10 mouse cellular contexts compared by ENCODE assay signal in the genomic region with DNA sequence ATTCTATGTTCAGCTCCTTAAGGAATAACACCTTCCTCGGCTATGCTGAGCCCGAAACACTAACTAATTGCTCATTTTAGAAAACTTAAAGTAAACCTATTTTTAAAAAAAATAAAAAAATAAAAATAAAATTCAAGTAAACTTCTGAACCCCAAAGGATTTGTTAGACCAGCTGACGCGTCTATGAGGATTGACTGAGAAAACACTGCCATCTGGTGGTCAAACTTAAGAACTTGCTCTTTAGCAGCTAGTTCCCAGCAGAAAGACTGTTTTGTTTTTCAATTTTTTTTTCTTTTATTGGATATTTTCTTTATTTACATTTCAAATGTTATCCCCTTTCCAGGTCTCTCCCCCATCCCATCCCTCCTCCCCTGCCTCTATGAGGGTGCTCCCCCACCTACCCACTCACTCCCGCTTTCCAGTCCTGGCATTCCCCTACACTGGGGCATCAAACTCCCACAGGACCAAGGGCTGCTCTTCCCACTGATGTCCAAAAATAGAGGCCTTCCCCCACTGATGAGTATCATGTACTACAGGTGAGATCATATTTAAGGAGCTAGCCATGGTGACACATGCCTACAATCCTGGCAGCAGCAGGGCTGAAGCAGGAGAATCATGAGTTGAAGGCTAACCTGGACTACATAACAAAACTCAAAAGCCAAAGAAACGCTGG. TPM values are rescaled to one million over a fixed set of nuclear protein-coding genes. Genes with fewer than 3 reads are reported as not detected.
DNase-seq lines count a peak whose midpoint lies in the region; ATAC-seq and TF ChIP-seq lines count a peak whose summit lies in the region.
"Had no signal": no experiment of that assay in that cellular context is flagged by ENCODE, and none has a peak within 500 bp of the region (broad histone marks: within the 10 kb centered on the region; RNA-seq: fewer than 3 reads in every experiment).

No protein-coding gene starts in this region.

- no peaks in the 10 kb centered on the region for H3K9me3 ChIP-seq in hindbrain, embryonic 11.5 days (ENCODE audit: control insufficient read depth, low read length)
- no peaks in the 10 kb centered on the region for H3K9me3 ChIP-seq in hindbrain, embryonic 10.5 days
- no peaks in the 10 kb centered on the region for H3K9me3 ChIP-seq in intestine, embryonic 14.5 days (ENCODE audit: control insufficient read depth, low read length)
- H3K9me3 ChIP-seq in neural tube, embryonic 14.5 days (ENCODE audit: control insufficient read depth, low read length), result no peaks in the 10 kb centered on the region
- H3K9me3 ChIP-seq: embryonic facial prominence, embryonic 15.5 days; megakaryocyte, embryonic 14.5 days had no signal

- no peaks in the 10 kb centered on the region for H3K27me3 ChIP-seq in hindbrain, embryonic 11.5 days (ENCODE audit: control insufficient read depth, insufficient read depth, low read length)
- no peaks in the 10 kb centered on the region for H3K27me3 ChIP-seq in hindbrain, embryonic 10.5 days (ENCODE audit: insufficient read depth, poor library complexity, severe bottlenecking)
- H3K27me3 ChIP-seq in intestine, embryonic 14.5 days (replicated peaks; ENCODE audit: control insufficient read depth, insufficient read depth, low read length), result no peaks in the 10 kb centered on the region
- no peaks in the 10 kb centered on the region for H3K27me3 ChIP-seq in neural tube, embryonic 14.5 days (ENCODE audit: control insufficient read depth, insufficient read depth, low read length)
- H3K27me3 ChIP-seq: embryonic facial prominence, embryonic 15.5 days had no signal

- intact Hi-C loops in left cerebral cortex, postnatal 36 days (cut with DNase I), result loop anchor here (10.0 kb wide), 1 partner anchor 1150 kb away; no protein-coding TSS in a partner anchor

- TF ChIP-seq POLR2A in brain, embryonic 14.5 days (IDR thresholded peaks at IDR 0.05; ENCODE audit: borderline replicate concordance, extremely low read depth, insufficient read depth, insufficient read length, poor library complexity, severe bottlenecking), result no peak

- peak; percentile 72 for TF ChIP-seq CTCF in brain, embryonic 14.5 days (IDR thresholded peaks at IDR 0.05; ENCODE audit: borderline replicate concordance, extremely low read depth, insufficient read depth, insufficient read length)

- peak; percentile 53 for ATAC-seq in hindbrain, embryonic 11.5 days (ENCODE audit: low FRiP score)
- ATAC-seq in CD4-positive, CD25-positive, alpha-beta regulatory T cell, adult 4 months, result peak; percentile 87
- 0 out of 2 replicates have a peak, but pooled peaks have one; percentile 66 for ATAC-seq in intestine, embryonic 14.5 days (replicated peaks; ENCODE audit: low FRiP score, low TSS enrichment, low read depth)
- peak; percentile 54; the same call in 1 of the 2 replicates for ATAC-seq in neural tube, embryonic 14.5 days (ENCODE audit: low read depth)

- WGBS in hindbrain, embryonic 11.5 days, result 28% methylated on average over 6 of the region's 6 CpGs
- WGBS in hindbrain, embryonic 10.5 days, result 30% methylated on average over 6 of the region's 6 CpGs
- WGBS in intestine, embryonic 14.5 days, result 22% methylated on average over 6 of the region's 6 CpGs
- 29% methylated on average over 6 of the region's 6 CpGs for WGBS in neural tube, embryonic 14.5 days

- H3K4me2 ChIP-seq in hindbrain, embryonic 11.5 days (replicated peaks; ENCODE audit: low read depth, low read length), result no peak overlapping the region
- no peak overlapping the region for H3K4me2 ChIP-seq in intestine, embryonic 14.5 days (ENCODE audit: low read length)
- H3K4me2 ChIP-seq in neural tube, embryonic 14.5 days (ENCODE audit: low read depth, low read length), result no peak overlapping the region
- H3K4me2 ChIP-seq: embryonic facial prominence, embryonic 15.5 days had no signal

- H3K36me3 ChIP-seq in hindbrain, embryonic 11.5 days (ENCODE audit: control insufficient read depth, insufficient read depth, low read length), result no peaks in the 10 kb centered on the region
- H3K36me3 ChIP-seq in hindbrain, embryonic 10.5 days, result no peaks in the 10 kb centered on the region
- no peaks in the 10 kb centered on the region for H3K36me3 ChIP-seq in intestine, embryonic 14.5 days (ENCODE audit: control insufficient read depth, insufficient read depth, low read length)
- no peaks in the 10 kb centered on the region for H3K36me3 ChIP-seq in neural tube, embryonic 14.5 days (ENCODE audit: control insufficient read depth, insufficient read depth, low read length)
- H3K36me3 ChIP-seq: embryonic facial prominence, embryonic 15.5 days had no signal

- no peak overlapping the region for H3K27ac ChIP-seq in hindbrain, embryonic 11.5 days (ENCODE audit: low read depth, low read length)
- H3K27ac ChIP-seq in hindbrain, embryonic 10.5 days, result no peak overlapping the region
- no peak overlapping the region for H3K27ac ChIP-seq in intestine, embryonic 14.5 days (ENCODE audit: low read depth)
- no peak overlapping the region for H3K27ac ChIP-seq in neural tube, embryonic 14.5 days (ENCODE audit: low read depth, low read length)
- H3K27ac ChIP-seq: embryonic facial prominence, embryonic 15.5 days had no signal

- no peaks in the 10 kb centered on the region for H3K4me1 ChIP-seq in hindbrain, embryonic 11.5 days (replicated peaks; ENCODE audit: control insufficient read depth, insufficient read depth, low read length)
- no peaks in the 10 kb centered on the region for H3K4me1 ChIP-seq in hindbrain, embryonic 10.5 days (replicated peaks)
- H3K4me1 ChIP-seq in intestine, embryonic 14.5 days (replicated peaks; ENCODE audit: control insufficient read depth, insufficient read depth, low read length), result no peaks in the 10 kb centered on the region
- H3K4me1 ChIP-seq in neural tube, embryonic 14.5 days (ENCODE audit: control insufficient read depth, insufficient read depth, low read length), result no peaks in the 10 kb centered on the region
- H3K4me1 ChIP-seq: embryonic facial prominence, embryonic 15.5 days had no signal

- H3K9ac ChIP-seq in hindbrain, embryonic 11.5 days (ENCODE audit: low read depth, low read length), result no peak overlapping the region
- H3K9ac ChIP-seq in intestine, embryonic 14.5 days (ENCODE audit: low read length), result no peak overlapping the region
- no peak overlapping the region for H3K9ac ChIP-seq in neural tube, embryonic 14.5 days (replicated peaks; ENCODE audit: low read depth, low read length)
- H3K9ac ChIP-seq: embryonic facial prominence, embryonic 15.5 days had no signal

- DNase-seq in hindbrain, embryonic 11.5 days (ENCODE audit: low spot score), result peak; percentile 67
- no peak for DNase-seq in hindbrain, embryonic 10.5 days (ENCODE audit: low spot score)
- DNase-seq in brain, embryonic 14.5 days (ENCODE audit: low read depth), result peak; percentile 87
- DNase-seq in intestine, embryonic 14.5 days (ENCODE audit: low spot score), result no peak
- DNase-seq in left cerebral cortex, postnatal 36 days (ENCODE audit: low spot score in 2 of 2), result no peak
- DNase-seq in adrenal gland, adult 2 months, result no peak

- no peak overlapping the region for H3K4me3 ChIP-seq in hindbrain, embryonic 11.5 days (ENCODE audit: low read depth, low read length)
- H3K4me3 ChIP-seq in hindbrain, embryonic 10.5 days, result no peak overlapping the region
- no peak overlapping the region for H3K4me3 ChIP-seq in intestine, embryonic 14.5 days (ENCODE audit: low read depth, low read length)
- no peak overlapping the region for H3K4me3 ChIP-seq in neural tube, embryonic 14.5 days (ENCODE audit: low read depth, low read length)
- H3K4me3 ChIP-seq: embryonic facial prominence, embryonic 15.5 days; megakaryocyte, embryonic 14.5 days had no signal

RNA-seq across cellular contexts. Expression of gene Saxo1, which starts 3.0 kb away (rescaled TPM):
- not detected in 2 replicates for polyA plus RNA-seq in hindbrain, embryonic 11.5 days (2014; fragmentation: Nextera tagmentation; extraction: Ambion mirVana)
- not detected in 2 replicates for polyA plus RNA-seq in hindbrain, embryonic 10.5 days (2016; fragmentation: Nextera tagmentation; extraction: Ambion mirVana)
- not detected for polyA plus RNA-seq in CD4-positive, CD25-positive, alpha-beta regulatory T cell, adult 4 months (2017; shearing (Covaris generic))
- not detected in 2 replicates for polyA plus RNA-seq in brain, embryonic 14.5 days (2012; rRNA removed)
- polyA plus RNA-seq in intestine, embryonic 14.5 days (2014; fragmentation: Nextera tagmentation; extraction: Ambion mirVana), result not detected in 2 replicates
- polyA plus RNA-seq in neural tube, embryonic 14.5 days (2014; fragmentation: Nextera tagmentation; extraction: Ambion mirVana), result not detected in 2 replicates
- not detected for total RNA-seq in left cerebral cortex, postnatal 36 days (2021)
- not detected for total RNA-seq in adrenal gland, adult 2 months (2021)
- not detected in 2 replicates for polyA plus RNA-seq in adrenal gland, adult 2 months (2012; rRNA removed)
- polyA plus RNA-seq: embryonic facial prominence, embryonic 15.5 days had no signal

RNA-seq across cellular contexts. Expression of gene Rraga, which starts 20.3 kb away (rescaled TPM):
- polyA plus RNA-seq in hindbrain, embryonic 11.5 days (2014; fragmentation: Nextera tagmentation; extraction: Ambion mirVana), result 109 and 119 TPM in 2 replicates
- polyA plus RNA-seq in hindbrain, embryonic 10.5 days (2016; fragmentation: Nextera tagmentation; extraction: Ambion mirVana), result 64.2 and 73.6 TPM in 2 replicates
- 10 to 100 TPM; 32.0 to 36.9 TPM for polyA plus RNA-seq in CD4-positive, CD25-positive, alpha-beta regulatory T cell, adult 4 months (2017; shearing (Covaris generic))
- 143 and 149 TPM in 2 replicates for polyA plus RNA-seq in brain, embryonic 14.5 days (2012; rRNA removed)
- 81.0 and 83.1 TPM in 2 replicates for polyA plus RNA-seq in intestine, embryonic 14.5 days (2014; fragmentation: Nextera tagmentation; extraction: Ambion mirVana)
- polyA plus RNA-seq in neural tube, embryonic 14.5 days (2014; fragmentation: Nextera tagmentation; extraction: Ambion mirVana), result 135 and 154 TPM in 2 replicates
- total RNA-seq in left cerebral cortex, postnatal 36 days (2021), result 100 to 1,000 TPM; 133 to 144 TPM
- 100 to 1,000 TPM in 1 of 2 experiments, 10 to 100 TPM in 1; 91.5 to 124 TPM for total RNA-seq in adrenal gland, adult 2 months (2021)
- polyA plus RNA-seq in adrenal gland, adult 2 months (2012; rRNA removed), result 72.4 and 74.6 TPM in 2 replicates

RNA-seq across cellular contexts. Expression of gene Haus6, which starts 56.7 kb away (rescaled TPM):
- 27.4 and 28.5 TPM in 2 replicates for polyA plus RNA-seq in hindbrain, embryonic 11.5 days (2014; fragmentation: Nextera tagmentation; extraction: Ambion mirVana)
- polyA plus RNA-seq in hindbrain, embryonic 10.5 days (2016; fragmentation: Nextera tagmentation; extraction: Ambion mirVana), result 21.0 and 27.9 TPM in 2 replicates
- 10 to 100 TPM; 13.0 to 19.2 TPM for polyA plus RNA-seq in CD4-positive, CD25-positive, alpha-beta regulatory T cell, adult 4 months (2017; shearing (Covaris generic))
- polyA plus RNA-seq in brain, embryonic 14.5 days (2012; rRNA removed), result 6.4 and 6.5 TPM in 2 replicates
- 18.3 and 20.4 TPM in 2 replicates for polyA plus RNA-seq in intestine, embryonic 14.5 days (2014; fragmentation: Nextera tagmentation; extraction: Ambion mirVana)
- polyA plus RNA-seq in neural tube, embryonic 14.5 days (2014; fragmentation: Nextera tagmentation; extraction: Ambion mirVana), result 6.3 TPM in 2 replicates
- total RNA-seq in left cerebral cortex, postnatal 36 days (2021), result 1 to 10 TPM; 9.4 to 9.6 TPM
- 1 to 10 TPM; 4.6 to 9.3 TPM for total RNA-seq in adrenal gland, adult 2 months (2021)
- 7.0 and 9.7 TPM in 2 replicates for polyA plus RNA-seq in adrenal gland, adult 2 months (2012; rRNA removed)

Comparison
In these comparisons a context has a peak if more than half of its experiments do, and no peak if none do; other contexts are left out.
1. DNase-seq: peak in hindbrain, embryonic 11.5 days (single experiment) and brain, embryonic 14.5 days (single experiment); none in hindbrain, embryonic 10.5 days (single experiment), intestine, embryonic 14.5 days (single experiment), left cerebral cortex, postnatal 36 days (0 of 2) and adrenal gland, adult 2 months (single experiment).
2. Peak in every context shown above with its lines, with median percentiles within 50 percentile points of each other: ATAC-seq.